Mouse (Mus musculus) urinary bladder, postnatal 10 days (tissue): ENCODE results near the gene Prdx2.

Source experiments
- DNase-seq: peaks from one replicate; pipeline ENCODE4 v3.0.0; 2022; ENCODE audit warnings: low spot score

The Prdx2 gene

GRCm38 (mm10) chr8:84947241-84947545, 22.2 kb upstream of the Prdx2 start:
- no peak for DNase-seq

- no peak for DNase-seq
Measured at GRCm38 (mm10) chr8:84949753-84950152, 19.6 kb upstream of the Prdx2 start.

- DNase-seq, result no peak
Measured at GRCm38 (mm10) chr8:84952612-84953255, 16.7 kb upstream of the Prdx2 start.

GRCm38 (mm10) chr8:84956768-84957167, 12.6 kb upstream of the Prdx2 start:
- DNase-seq, result no peak

DNA sequence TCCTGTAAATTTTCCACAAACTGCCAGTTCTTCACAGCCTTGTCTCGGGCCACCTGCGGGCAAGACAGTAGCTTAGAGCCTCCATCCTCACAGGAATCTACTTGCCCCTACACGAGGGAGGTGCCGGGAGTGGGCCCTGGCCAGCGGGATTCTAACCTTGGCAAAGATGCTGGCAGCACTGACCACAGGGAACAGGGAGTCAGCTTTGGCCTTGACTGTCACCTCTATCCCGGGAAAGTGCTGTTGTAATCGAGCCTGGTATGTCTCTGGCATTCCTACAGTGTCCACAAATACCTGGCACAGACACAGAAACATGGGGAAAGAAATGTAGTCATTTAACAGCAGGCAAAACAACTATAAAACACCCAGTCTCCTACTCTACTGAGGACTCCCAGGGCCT, 9.6 kb upstream of the Prdx2 start:
- DNase-seq, result no peak

DNA sequence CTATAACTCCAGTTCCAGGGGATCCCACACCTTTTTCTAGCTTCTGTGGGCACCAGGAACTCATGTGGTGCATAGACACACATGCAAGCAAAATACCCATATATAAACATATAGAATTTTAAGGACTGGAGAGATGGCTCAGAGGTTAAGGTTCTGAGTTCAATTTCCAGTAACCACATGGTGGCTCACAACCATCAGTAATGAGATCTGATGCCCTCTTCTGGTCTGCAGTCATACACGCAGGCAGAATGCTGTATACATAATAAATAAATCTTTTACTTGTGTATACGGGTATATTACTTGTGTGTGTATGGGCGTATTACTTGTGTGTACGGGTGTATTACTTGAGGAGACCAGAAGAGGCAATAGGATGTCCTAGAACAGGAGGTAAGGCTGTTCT, 5.4 kb upstream of the Prdx2 start:
- no peak for DNase-seq

- no peak for DNase-seq
Measured at GRCm38 (mm10) chr8:84965731-84966291, 3.6 kb upstream of the Prdx2 start.

- no peak for DNase-seq
Measured at GRCm38 (mm10) chr8:84966603-84967002, 2.8 kb upstream of the Prdx2 start.

DNA sequence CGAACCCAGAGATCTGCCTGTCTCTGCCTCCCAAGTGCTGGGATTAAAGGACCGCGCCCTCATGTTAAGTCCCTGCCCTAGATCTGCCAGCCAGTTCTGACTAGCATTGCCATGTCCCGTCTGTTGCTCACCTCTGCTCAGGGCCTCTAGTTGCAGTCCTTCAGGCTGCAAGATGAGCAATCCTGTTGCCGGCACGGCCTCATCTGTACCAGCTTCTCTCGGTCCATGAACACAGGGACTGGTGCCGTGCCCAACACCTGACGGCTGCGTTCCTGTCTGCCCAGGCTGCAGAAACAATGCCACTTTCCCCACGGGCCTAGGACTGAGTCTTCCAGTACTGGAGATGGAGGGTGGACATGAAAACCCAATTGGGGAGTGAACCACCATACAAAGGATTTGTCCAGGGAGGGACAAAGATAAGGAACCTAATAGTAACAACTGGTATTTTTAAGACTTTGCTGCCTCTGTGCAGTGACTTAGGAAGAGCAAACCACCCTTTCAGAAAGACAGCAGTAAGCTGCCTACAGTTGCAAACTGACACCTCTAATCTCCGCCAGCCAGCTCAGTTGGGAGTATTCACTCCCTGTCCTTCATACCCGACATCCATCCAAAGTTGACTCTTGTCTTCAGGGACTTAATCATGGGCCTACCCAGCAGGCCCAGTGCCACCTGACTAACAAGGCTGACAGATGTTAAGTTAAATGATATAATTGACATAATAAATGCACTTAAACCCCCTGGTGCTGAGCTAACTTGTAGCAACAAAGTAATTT, 1.7 kb upstream of the Prdx2 start:
- no peak for DNase-seq

DNA sequence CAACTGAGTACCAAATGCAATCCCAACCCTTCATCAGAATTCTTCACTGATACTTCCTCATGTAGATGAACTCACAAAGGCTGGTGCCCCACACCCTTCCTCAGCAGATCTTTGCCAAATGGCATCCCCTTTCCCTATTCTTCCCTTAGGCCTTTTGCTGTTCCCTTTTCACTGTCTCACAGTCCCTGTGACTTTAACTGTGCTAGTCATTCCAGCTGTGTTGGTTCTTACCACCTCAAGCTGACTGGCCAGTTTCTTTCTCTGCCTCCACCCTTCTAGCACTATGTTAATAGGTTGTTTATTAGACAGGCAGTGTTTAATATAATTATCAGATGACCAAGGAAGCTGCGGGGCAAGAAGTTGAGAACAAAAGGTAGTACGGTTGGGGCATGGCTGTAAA, 737 bp upstream of the Prdx2 start:
- DNase-seq, result no peak

- DNase-seq, result no peak
Measured at GRCm38 (mm10) chr8:84970135-84970790, 876 bp downstream of the Prdx2 start.

- no peak for DNase-seq
Measured at GRCm38 (mm10) chr8:84970913-84971312, 1.5 kb downstream of the Prdx2 start.

DNA sequence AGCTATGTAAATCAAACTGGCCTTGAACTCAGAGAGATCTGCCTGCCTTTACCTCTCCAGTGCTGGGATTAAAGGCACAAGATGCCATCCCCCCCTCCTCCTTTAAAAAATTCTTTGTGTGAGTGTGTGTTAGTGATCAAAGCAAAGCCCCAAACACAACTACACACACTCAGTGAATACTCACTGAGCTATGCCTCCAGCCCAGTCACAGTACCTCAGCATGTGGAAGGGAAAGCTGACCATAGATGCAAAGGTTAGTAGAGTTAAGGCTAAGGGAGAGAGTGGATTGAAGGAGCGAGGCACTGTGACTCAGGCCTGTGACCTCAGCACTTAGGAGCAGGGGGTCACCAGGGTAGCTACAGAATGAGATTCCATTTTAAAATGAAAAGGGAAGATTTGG, 3.7 kb downstream of the Prdx2 start:
- DNase-seq, result no peak

DNA sequence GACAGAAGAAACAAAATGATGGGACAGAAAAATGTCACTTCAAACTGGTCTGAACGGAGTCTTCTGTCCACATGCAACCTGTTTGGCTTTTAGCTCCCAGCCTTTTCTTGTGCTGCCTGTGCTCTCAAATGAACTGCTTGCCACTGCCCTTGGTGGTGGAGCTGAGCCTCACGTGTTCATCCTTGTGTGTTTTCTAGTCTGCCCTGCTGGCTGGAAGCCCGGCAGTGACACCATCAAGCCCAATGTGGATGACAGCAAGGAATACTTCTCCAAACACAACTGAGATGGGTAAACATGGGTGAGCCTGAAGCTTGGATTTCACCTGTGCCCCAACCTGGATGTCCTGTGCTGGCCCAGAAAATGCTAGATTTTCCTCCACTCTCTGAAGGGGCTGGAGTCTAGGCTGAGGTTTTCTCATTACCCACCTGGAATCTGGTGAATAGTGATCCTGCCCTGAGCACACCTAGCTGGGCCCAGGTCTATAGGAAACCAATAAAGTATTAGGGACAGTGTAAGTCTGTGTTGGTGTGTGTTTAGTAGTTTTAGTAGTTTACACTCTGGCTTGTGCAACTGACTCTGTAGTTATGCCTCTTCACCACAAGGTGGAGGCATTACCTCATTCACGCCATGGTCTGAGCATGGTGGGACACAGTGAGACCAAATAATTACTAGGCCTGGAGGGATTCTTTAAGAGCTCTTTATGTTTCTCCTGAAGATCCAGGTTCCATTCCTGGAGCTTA, 4.6 kb downstream of the Prdx2 start:
- no peak for DNase-seq

DNA sequence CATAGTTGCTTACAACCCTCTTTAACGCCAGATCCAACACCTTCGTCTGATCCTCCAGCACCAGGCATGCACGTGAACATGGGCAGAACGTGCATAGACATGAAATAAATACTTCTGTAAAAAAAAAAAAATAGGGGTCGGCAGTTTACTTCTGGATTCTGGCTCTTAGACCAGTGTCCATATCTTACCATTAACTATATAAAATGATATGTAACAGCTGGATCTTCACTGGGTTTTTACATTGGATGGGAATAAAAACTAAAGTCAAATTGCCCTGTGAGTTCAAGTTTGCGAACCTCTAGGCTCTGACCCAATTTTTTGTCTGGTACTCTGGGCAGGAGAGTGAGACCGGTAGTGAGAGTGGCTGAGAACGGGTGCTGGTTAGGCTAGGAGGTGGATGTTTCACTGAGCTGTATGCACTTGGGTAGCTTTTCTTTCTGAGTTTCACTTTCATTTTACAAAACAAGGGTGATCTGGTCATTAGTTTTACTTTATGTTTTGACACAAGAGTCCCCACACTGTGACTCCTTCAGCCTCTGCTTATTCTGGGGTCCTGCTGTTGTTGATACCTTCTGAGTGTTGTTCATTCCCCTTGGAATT, 5.3 kb downstream of the Prdx2 start:
- DNase-seq, result no peak

DNA sequence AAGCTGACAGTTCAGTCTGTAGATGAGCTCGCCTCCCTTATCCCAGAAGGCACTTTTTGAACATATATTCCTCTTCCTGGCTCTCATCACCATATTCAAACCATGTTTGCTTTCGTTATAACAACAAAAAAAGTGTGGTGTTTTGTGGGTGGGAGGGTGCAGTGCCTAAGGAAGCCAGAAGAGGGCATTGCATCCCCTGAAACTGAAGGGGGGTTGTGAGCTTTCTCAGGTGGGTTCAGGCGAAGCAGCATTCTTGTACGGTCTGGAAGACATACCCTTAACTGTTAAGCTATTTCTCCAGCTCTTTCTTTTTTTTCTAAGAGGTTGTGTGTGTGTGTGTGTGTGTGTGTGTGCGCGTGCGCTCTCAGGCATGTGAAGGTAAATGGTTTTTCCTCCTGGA, 6.0 kb downstream of the Prdx2 start:
- no peak for DNase-seq

GRCm38 (mm10) chr8:84976031-84976762, 6.8 kb downstream of the Prdx2 start:
- peak; percentile 91 for DNase-seq

DNA sequence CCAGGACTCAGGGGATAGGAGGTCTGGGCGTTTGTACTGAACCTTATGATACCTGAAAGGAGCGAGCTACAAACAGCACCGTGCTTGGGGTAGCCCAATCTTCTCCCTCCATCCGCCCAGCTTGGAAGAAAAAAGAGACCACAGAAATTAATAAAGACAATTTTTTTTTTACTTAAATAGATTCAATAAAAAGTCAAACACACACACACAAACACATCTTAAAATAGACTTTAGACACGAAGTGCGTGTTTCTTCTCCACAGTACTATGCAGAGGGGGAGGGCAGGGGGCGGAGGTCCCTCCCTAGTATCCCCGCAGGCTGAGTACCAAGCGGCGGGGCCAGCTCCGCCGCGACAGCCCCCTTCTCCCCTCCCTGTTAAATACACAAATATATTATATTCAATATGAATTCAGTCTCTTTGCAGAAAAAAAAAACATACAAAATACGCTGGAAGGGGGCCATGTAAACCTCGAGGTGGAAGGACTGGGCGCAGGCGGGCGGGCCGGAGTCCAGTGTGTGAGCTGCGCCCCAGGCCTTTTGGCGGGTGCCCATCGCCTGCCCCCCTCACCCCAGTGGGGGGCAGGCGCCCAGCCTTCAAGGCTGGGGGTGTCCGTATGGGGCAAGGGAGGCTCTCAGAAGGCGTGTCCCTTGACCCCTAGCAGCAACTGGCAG, 7.5 kb downstream of the Prdx2 start:
- no peak for DNase-seq

- no peak for DNase-seq
Measured at GRCm38 (mm10) chr8:84977435-84978247, 8.3 kb downstream of the Prdx2 start.
